Mouse (Mus musculus) cerebellum, adult 8-10 months (tissue): ENCODE measurements around the gene Prim2.

ENCODE experiments used
- DNase-seq: peaks from one replicate; pipeline ENCODE4 v3.0.0; 2022

Gene Prim2

GRCm38 (mm10) chr1:33599019-33599667, 70.5 kb downstream of the Prim2 start:
- DNase-seq, result no peak

GRCm38 (mm10) chr1:33597043-33597442, 72.6 kb downstream of the Prim2 start:
- DNase-seq, result no peak

- DNase-seq, result no peak
Measured at GRCm38 (mm10) chr1:33595936-33596335, 73.7 kb downstream of the Prim2 start.

- no peak for DNase-seq
Measured at GRCm38 (mm10) chr1:33594966-33595365, 74.6 kb downstream of the Prim2 start.

- no peak for DNase-seq
Measured at GRCm38 (mm10) chr1:33593718-33594388, 75.7 kb downstream of the Prim2 start.

- DNase-seq, result no peak
Measured at GRCm38 (mm10) chr1:33591997-33592608, 77.5 kb downstream of the Prim2 start.

GRCm38 (mm10) chr1:33590556-33591411, 78.8 kb downstream of the Prim2 start:
- no peak for DNase-seq

GRCm38 (mm10) chr1:33589531-33589930, 80.1 kb downstream of the Prim2 start:
- no peak for DNase-seq

GRCm38 (mm10) chr1:33588557-33588956, 81.0 kb downstream of the Prim2 start:
- no peak for DNase-seq

- DNase-seq, result no peak
Measured at GRCm38 (mm10) chr1:33584590-33584978, 85.0 kb downstream of the Prim2 start.

GRCm38 (mm10) chr1:33583817-33584589, 85.6 kb downstream of the Prim2 start:
- DNase-seq, result no peak

GRCm38 (mm10) chr1:33578593-33578992, 91.0 kb downstream of the Prim2 start:
- no peak for DNase-seq

GRCm38 (mm10) chr1:33574459-33574858, 95.1 kb downstream of the Prim2 start:
- no peak for DNase-seq

- no peak for DNase-seq
Measured at GRCm38 (mm10) chr1:33565764-33566401, 103.7 kb downstream of the Prim2 start.

- DNase-seq, result no peak
Measured at GRCm38 (mm10) chr1:33564032-33564431, 105.6 kb downstream of the Prim2 start.

GRCm38 (mm10) chr1:33563611-33564010, 106.0 kb downstream of the Prim2 start:
- DNase-seq, result no peak

GRCm38 (mm10) chr1:33556638-33557037, 113.0 kb downstream of the Prim2 start:
- no peak for DNase-seq

GRCm38 (mm10) chr1:33555626-33556025, 114.0 kb downstream of the Prim2 start:
- DNase-seq, result no peak

- no peak for DNase-seq
Measured at GRCm38 (mm10) chr1:33551350-33551749, 118.2 kb downstream of the Prim2 start.

- DNase-seq, result no peak
Measured at GRCm38 (mm10) chr1:33541708-33542107, 127.9 kb downstream of the Prim2 start.

- DNase-seq, result no peak
Measured at GRCm38 (mm10) chr1:33537948-33538347, 131.6 kb downstream of the Prim2 start.
